Mouse (Mus musculus) heart, postnatal 0 days (tissue): ENCODE measurements around the gene Dnaic2. TPM values are rescaled to one million over a fixed set of nuclear protein-coding genes. Genes with fewer than 3 reads are reported as not detected.
A peak's percentile ranks its signal among the peaks of the same experiment; 100 is the strongest.

Experiments
- ATAC-seq: fragments of 200-750 bp; cut with Nextera tagmentation; 2 replicates; pipeline ENCODE4 v1.8.0; 2017; ENCODE audit warnings: low read depth, moderate number of reproducible peaks, moderate library complexity; ENCODE audit not compliant: insufficient read depth
- DNase-seq: peaks from one replicate; pipeline ENCODE4 v3.0.0-alpha.2; 2016; ENCODE audit warnings: low spot score
- H3K27ac ChIP-seq: fragments of 300-500 bp; sonication (generic); 2 replicates; pipeline ENCODE4 v1.5.1; 2014; ENCODE audit warnings: low read depth, mild to moderate bottlenecking
- H3K27me3 ChIP-seq: fragments of 300-500 bp; sonication (generic); 2 replicates; pipeline ENCODE4 v1.6.1; 2014; ENCODE audit warnings: low read length, mixed read lengths; ENCODE audit not compliant: control insufficient read depth, insufficient read depth
- H3K36me3 ChIP-seq: fragments of 300-500 bp; sonication (generic); replicated peaks from 2 replicates; pipeline ENCODE4 v1.6.1; 2014; ENCODE audit warnings: low read length, mixed read lengths; ENCODE audit not compliant: control insufficient read depth, insufficient read depth
- H3K4me1 ChIP-seq: fragments of 300-500 bp; sonication (generic); 2 replicates; pipeline ENCODE4 v1.6.1; 2014; ENCODE audit warnings: antibody characterized with exemption; ENCODE audit not compliant: control insufficient read depth, insufficient read depth
- H3K4me2 ChIP-seq: fragments of 300-500 bp; sonication (generic); 2 replicates; pipeline ENCODE4 v1.6.1; 2014; ENCODE audit warnings: low read depth, mild to moderate bottlenecking, low read length, moderate library complexity
- H3K4me3 ChIP-seq: fragments of 300-500 bp; sonication (generic); 2 replicates; pipeline ENCODE4 v1.5.1; 2014; ENCODE audit warnings: low read depth, low read length
- H3K9ac ChIP-seq: fragments of 300-500 bp; sonication (generic); replicated peaks from 2 replicates; pipeline ENCODE4 v1.6.1; 2014; ENCODE audit warnings: low read depth, low read length, mixed read lengths
- H3K9me3 ChIP-seq: fragments of 300-500 bp; sonication (generic); replicated peaks from 2 replicates; pipeline ENCODE4 v1.6.1; 2016; ENCODE audit warnings: low read length; ENCODE audit not compliant: control insufficient read depth
- CTCF ChIP-seq: IDR thresholded peaks from 2 replicates; pipeline ENCODE4 v1.5.1; 2016; ENCODE audit warnings: antibody characterized with exemption, control low read depth, low read depth
- EP300 ChIP-seq: IDR thresholded peaks from 2 replicates; pipeline ENCODE4 v1.6.1; 2016; ENCODE audit warnings: antibody characterized with exemption, low read depth
- WGBS: fragments of 180-500 bp; shearing (Covaris S2); extraction: QIAGEN DNeasy Blood & Tissue Kit; methylation state at CpG from one replicate; pipeline ENCODE4 v1.1.7; 2014; 5-methylcytosine and 5-hydroxymethylcytosine counted together
- polyA plus RNA-seq: library from polyadenylated mRNA; unstranded; fragments of >200 nt; fragmentation: Nextera tagmentation; extraction: Ambion mirVana; gene quantifications from 2 replicates; pipeline ENCODE4 v1.2.1, GENCODE M21; 2015
- total RNA-seq: library from RNA; depleted of rRNA; stranded (reverse); fragments of >200 nt; gene quantifications from 2 replicates; pipeline ENCODE4 v1.2.3, GENCODE M21; 2014; ENCODE audit warnings: low replicate concordance

Dnaic2 gene
- total and polyA plus RNA-seq, 2 experiments from 2014 or later, result 0.33 TPM; not detected in 1

- peak within 1 kb of the TSS; percentile 75 for H3K4me2 ChIP-seq
- DNase-seq (peak; percentile 48), ATAC-seq (peak; percentile 88)
- peak within 1 kb of the TSS; percentile 43 for H3K4me3 ChIP-seq
- H3K36me3 ChIP-seq, result no peaks in the 10 kb centered on the region
- 5% methylated on average over 48 of the region's 51 CpGs for WGBS
- no peaks in the 10 kb centered on the region for H3K4me1 ChIP-seq
- no peak for TF ChIP-seq EP300
- no peak within 1 kb of the TSS for H3K27ac ChIP-seq
- no peak within 1 kb of the TSS for H3K9ac ChIP-seq
- H3K9me3 ChIP-seq, result no peaks in the 10 kb centered on the region
- peaks cover 28% of the 10 kb centered on the region for H3K27me3 ChIP-seq
These were observed 37.9 kb downstream of the Dnaic2 start, which contains the start of gene Kif19a for GRCm38 (mm10) chr11:114764820-114765818. TSS of gene Kif19a (plus strand) at chr11:114765388.

DNA sequence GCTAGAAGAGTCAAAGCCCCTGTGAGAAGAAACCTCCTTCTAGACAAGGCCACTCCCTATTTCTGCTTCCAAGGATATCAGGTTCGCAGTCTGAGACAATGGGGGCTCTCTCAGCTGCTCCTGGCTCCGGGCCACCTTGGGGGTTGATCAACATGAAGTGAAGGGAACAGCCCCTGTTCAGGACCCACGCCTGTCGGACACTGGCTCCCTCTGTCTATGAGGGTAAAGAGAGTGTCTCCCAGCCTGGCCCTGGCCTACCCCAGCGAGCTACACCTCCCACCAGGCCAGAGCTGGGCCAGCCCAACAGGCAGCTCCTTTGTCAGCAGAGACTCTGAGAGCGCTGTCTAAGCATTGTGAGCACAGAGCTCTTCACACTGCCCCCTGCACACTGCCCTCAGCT, 42.7 kb downstream of the Dnaic2 start:
- Histone ChIP-seq H3K9me3 (no peaks in the 10 kb centered on the region), H3K4me2 (no peak overlapping the region), H3K27ac (no peak overlapping the region), H3K36me3 (no peaks in the 10 kb centered on the region), H3K4me1 (no peaks in the 10 kb centered on the region), H3K4me3 (no peak overlapping the region), H3K27me3 (peaks cover 21% of the 10 kb centered on the region), H3K9ac (no peak overlapping the region)
- no peak for DNase-seq
- TF ChIP-seq EP300 (no peak), CTCF (no peak)
- WGBS, result 53% methylated on average over 6 of the region's 6 CpGs
- ATAC-seq, result no peak

- Histone ChIP-seq H3K4me1 (no peaks in the 10 kb centered on the region), H3K4me3 (no peak overlapping the region), H3K9me3 (no peaks in the 10 kb centered on the region), H3K4me2 (no peak overlapping the region), H3K36me3 (no peaks in the 10 kb centered on the region), H3K27me3 (peaks cover 13% of the 10 kb centered on the region), H3K27ac (no peak overlapping the region), H3K9ac (no peak overlapping the region)
- 55% methylated on average over 2 of the region's 2 CpGs for WGBS
- DNase-seq (no peak), ATAC-seq (no peak)
- TF ChIP-seq EP300 (no peak), CTCF (no peak)
These were observed 44.7 kb downstream of the Dnaic2 start for GRCm38 (mm10) chr11:114771896-114772295.

DNA sequence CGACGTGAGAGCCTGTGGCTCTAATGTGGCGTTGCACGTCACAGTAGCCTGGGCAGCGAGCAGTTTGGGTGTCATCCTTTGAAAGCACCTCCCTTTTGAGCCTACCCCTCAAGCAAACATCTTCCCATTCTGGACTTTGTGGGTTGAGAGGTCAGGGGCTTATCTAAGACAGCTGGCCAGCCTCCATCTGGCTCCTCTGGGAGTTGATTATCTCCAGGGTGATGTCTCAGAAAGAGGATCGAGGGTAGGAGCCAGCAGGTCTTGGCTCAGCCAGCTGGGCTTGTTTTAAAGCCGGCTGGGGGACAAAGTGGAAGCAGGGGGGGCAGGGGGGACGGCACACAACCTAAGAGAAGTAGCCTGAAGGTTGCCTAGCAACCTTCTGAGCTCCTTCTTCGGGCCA, 52.9 kb downstream of the Dnaic2 start:
- peak; percentile 57; the same call in 1 of the 2 replicates for ATAC-seq
- Histone ChIP-seq H3K9ac (no peak overlapping the region), H3K4me3 (no peak overlapping the region), H3K9me3 (no peaks in the 10 kb centered on the region), H3K36me3 (no peaks in the 10 kb centered on the region), H3K27me3 (peaks cover 51% of the 10 kb centered on the region), H3K27ac (no peak overlapping the region), H3K4me1 (peaks cover 9% of the 10 kb centered on the region), H3K4me2 (0 out of 2 replicates have a peak overlapping the region, but pooled peaks have one; percentile 9)
- no peak for DNase-seq
- 25% methylated on average over 9 of the region's 9 CpGs for WGBS
- TF ChIP-seq CTCF (no peak), EP300 (no peak)

GRCm38 (mm10) chr11:114785892-114786291, 58.7 kb downstream of the Dnaic2 start:
- TF ChIP-seq EP300, result no peak
- TF ChIP-seq CTCF, result no peak
- Histone ChIP-seq H3K36me3 (no peaks in the 10 kb centered on the region), H3K27me3 (peaks cover 88% of the 10 kb centered on the region), H3K4me1 (0 out of 2 replicates have a peak, but pooled peaks cover 3% of the 10 kb centered on the region), H3K4me3 (0 out of 2 replicates have a peak overlapping the region, but pooled peaks have one; percentile 12), H3K9ac (no peak overlapping the region), H3K4me2 (peak overlapping the region; percentile 48; the same call in 1 of the 2 replicates), H3K9me3 (no peaks in the 10 kb centered on the region), H3K27ac (no peak overlapping the region)
- DNase-seq (no peak), ATAC-seq (no peak)
- 47% methylated on average over 10 of the region's 10 CpGs for WGBS
